Mouse (Mus musculus) ovary, postnatal 10 days (tissue): Measurements from ENCODE around the gene Fosl2.
"Not testable (repeated sequence)": the region's sequence is repeated elsewhere in the genome, so short reads cannot be mapped to it uniquely, and the experiment has no call there.

Experiments
- DNase-seq: peaks from one replicate; pipeline ENCODE4 v3.0.0; 2022; ENCODE audit warnings: low spot score

Gene Fosl2

DNA sequence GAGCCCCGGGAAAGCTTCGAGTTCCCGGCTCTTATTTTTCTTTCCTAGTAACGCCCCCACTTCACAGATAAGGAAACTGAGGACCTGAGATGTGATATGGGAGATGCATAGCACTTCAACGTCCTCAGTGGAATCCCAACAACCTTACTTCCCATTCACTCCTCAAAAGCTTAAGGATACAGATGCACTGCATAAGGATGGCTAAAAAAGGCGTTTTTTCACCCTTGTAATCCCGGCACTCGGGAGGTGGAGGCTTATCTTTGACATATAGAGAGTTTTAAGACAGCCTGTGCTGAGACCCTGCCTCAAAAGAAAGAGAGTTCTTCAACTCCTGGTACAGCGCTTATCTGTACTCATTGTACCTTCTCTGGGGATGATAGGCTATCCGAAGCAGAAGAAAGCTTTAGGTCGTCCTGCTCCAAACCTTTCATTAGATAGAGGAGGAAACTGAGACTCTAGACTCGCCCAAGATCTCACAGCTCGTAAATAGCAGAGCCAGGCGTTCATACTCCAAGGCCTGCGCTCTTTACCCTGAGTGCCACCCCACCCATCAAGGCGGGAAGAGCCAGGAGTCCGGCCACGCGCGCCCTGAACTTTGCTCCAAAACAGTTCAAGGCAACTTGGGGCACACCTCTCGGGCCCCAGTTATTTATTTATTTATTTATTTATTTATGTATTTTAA lies 1.4 kb upstream of the Fosl2 start:
- no peak for DNase-seq

GRCm38 (mm10) chr5:32134903-32135335 lies 682 bp upstream of the Fosl2 start:
- DNase-seq: no peak

- peak; percentile 62 for DNase-seq
Observed at GRCm38 (mm10) chr5:32136301-32136863, 781 bp downstream of the Fosl2 start.

DNA sequence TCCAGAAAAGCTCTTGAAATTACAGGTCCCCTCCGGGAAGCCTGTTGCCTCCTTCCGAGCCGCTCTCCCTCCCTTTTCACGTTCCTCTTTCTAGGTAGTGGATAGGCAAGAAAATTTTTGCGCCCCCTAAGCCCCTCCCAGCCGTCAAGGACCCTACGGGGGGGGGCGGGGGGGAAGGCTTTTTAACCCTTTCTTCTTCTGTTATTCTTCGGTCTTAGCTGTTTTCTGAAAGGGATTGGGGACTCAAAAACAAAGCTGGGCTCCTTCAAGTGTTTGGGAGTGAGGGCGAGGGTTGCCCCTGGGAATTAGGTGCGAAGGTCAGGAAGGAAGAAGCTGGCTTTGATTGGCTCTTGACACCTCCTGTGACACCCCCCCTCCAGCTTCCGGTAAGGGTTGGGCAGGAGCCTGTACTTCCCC lies 1.5 kb downstream of the Fosl2 start:
- DNase-seq: no peak

GRCm38 (mm10) chr5:32138446-32139195 lies 3.0 kb downstream of the Fosl2 start:
- DNase-seq: no peak

GRCm38 (mm10) chr5:32139516-32140037 lies 4.0 kb downstream of the Fosl2 start:
- no peak for DNase-seq

GRCm38 (mm10) chr5:32141899-32142298 lies 6.3 kb downstream of the Fosl2 start:
- no peak for DNase-seq

GRCm38 (mm10) chr5:32143433-32143970 lies 7.9 kb downstream of the Fosl2 start:
- DNase-seq: no peak

DNA sequence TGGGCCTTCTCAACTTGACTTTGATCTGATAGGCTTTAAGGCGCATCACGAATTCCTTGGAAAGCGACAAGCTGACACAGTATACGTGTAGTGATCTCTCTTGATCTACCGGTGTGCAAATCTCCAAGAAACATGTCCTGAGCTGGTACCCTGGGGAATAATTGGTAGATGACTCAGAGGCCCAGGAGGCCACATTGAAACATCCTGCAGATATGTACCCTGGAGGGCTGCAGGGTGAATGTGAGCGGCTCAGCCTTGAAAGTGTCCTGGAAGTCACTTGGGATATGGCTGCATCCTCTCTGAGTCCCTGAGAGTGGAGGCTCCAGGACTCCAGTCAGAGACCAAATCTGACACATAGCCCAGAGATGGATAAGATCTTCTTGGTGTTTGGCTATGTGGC lies 10.7 kb downstream of the Fosl2 start:
- DNase-seq: no peak

- no peak for DNase-seq
Observed at GRCm38 (mm10) chr5:32148593-32148992, 13.0 kb downstream of the Fosl2 start.

DNA sequence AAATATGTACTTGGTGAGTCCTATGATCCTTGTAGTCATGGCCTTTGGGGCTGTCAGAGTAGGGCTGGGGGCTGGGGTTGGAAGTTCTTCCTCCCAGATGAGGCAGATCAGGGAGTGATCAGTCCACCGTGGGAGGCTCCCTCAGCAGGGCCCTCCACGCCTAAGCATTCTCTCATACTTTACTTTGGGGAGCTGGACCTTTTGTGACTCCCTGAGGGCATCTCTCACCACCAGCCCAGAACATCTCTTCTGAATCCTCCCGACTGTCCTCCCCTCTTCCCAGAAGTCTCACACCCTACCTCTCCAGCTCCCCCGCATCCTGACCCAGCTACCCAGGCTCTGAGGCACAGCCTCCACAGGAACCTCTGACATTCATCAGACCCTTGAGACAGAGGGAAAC lies 15.6 kb downstream of the Fosl2 start:
- no peak for DNase-seq

DNA sequence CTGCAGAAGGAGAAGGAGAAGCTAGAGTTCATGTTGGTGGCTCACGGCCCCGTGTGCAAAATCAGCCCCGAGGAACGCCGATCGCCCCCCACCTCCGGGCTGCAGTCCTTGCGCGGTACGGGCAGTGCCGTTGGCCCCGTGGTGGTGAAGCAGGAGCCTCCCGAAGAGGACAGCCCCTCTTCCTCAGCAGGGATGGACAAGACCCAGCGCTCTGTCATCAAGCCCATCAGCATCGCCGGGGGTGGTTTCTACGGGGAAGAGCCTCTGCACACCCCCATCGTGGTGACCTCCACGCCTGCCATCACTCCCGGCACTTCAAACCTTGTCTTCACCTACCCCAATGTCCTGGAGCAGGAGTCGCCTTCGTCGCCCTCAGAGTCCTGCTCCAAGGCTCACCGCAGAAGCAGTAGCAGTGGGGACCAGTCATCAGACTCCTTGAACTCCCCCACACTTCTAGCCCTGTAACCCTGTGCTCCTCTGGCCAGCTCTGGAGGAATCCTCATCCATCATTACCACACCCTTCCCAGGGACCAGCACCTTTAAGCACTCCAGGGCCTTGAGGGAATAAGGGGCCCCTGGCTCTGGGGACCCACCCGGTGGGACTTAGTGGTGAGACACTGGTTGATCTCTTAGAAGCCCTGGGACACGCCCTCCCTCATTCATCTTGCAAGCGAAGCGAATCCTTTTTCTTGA lies 17.3 kb downstream of the Fosl2 start:
- no peak for DNase-seq

DNA sequence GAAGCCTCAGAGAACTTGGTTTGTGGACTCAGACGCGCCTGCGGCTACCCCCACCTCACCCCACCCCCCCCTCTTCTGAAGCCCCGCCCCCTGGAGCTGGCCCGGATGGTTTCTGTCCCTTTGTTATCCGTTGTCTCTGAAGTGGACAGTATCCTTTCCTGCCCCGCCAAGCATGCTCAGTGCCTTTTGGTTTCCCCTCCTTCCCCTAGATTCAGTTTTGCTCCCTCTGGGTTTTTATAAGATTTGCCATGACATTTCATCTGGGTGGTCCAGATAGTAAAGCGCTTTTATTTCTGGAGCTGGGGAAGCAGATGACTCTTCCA lies 17.8 kb downstream of the Fosl2 start:
- DNase-seq: no peak

DNA sequence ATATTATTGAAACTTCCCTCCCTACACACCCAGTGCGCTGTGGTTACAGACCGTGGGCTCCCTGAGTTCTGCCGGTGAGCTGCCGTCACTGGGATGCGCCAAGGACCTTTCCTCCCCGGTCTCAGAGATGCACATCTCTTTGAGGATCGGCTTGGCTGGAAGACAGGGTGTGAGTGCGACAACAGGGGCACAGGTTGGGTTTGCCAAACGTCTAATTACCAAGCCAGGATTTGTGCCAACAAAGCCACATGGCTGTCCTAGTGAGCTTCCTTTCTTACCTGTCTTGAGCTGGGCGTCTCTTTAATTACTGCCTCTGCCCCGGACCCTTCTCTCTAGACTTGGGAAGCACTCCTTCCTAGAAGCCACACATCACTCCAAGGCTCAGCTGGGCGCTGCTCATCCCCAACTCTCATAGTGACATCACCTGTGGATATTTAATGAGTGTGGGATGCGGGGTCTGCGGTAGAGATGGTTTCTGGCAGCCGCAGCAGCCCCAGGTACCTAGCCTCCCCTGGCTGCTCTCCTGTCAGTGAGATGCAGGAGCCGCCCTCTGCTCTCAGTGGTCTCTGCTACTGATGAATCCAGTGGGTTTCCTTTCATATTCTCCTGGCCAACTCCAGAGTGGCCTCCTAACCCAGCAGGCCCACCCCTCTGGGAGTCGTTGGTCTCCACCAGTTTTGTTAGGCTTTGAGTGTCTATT lies 18.3 kb downstream of the Fosl2 start:
- no peak for DNase-seq

DNA sequence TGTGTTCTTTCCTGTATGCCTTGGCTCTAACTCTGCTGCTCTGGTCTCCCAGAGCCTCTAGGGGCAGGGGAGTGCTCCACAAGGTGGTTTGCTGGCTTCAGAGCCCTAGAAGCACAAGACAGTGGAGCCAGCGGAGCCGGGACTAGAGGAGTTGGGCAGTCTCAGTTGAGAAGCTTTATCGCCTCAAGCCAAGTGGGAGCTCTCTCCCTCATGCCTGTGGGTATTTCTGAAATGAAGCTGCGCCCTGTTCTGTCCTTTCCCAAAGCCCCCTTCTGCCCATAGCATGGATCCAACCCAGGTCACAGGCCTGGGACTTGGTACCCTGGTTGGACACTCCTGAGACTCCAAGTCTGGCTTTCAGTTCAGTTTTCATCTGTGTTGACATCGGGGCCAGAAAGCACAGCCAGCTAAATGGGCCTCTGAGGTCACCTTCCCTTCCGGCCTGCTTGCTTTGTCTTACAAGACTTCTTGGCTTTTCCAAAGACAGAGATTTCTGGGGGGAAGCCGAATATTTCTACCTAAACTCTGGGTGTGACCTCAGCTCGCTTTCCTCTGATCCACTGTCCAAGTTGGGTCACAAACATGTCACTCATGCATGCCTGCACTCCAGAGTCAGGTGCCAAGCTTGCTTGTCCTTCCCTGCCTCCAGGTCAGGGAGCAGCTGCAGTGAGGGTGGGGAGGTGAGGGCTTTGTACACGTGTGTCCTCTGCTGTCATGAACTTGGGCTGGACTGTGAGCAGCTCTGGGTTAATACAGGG lies 19.5 kb downstream of the Fosl2 start:
- DNase-seq: no peak

DNA sequence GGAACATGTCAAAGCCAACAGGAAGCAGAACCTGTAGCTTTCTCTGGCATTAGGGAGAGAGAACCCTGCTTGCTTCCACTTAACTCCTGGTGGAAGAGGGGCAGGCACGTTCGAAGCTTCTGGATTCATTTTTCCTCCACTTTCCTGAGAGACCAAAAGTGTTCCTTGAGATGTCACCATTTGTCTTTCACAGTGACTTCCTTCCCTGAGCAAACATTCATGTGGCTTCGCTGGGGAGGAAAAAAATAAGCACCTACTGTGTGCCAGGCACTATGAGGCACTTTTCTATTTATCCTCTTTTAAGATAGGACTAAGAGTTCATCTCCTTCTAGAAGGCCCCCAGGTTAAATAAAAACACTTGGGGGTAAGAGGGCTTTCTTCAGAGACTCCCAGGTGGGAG lies 20.3 kb downstream of the Fosl2 start:
- DNase-seq: no peak

GRCm38 (mm10) chr5:32163478-32164043 lies 28.0 kb downstream of the Fosl2 start:
- no peak for DNase-seq

- DNase-seq: no peak
Observed at GRCm38 (mm10) chr5:32172188-32172587, 36.6 kb downstream of the Fosl2 start.

DNA sequence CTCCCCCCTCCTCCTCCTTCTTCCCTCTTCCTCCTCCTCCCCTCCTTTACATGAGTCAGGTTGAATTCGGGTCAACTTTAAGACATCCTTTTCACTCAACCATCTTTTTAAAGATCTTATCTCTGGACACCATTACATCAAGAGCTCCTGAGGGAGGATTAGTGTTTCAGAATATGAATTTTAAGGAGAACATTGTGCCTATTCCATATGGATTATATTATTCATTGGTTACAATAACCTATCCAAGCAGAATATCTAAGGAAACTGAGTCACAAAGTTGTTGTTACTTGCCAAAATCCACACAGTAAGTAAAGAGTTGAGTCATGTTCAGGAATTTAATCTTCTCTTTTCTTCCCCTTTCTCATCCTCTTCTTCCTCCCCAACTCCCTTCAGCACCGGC lies 41.2 kb downstream of the Fosl2 start:
- DNase-seq: no peak

- no peak for DNase-seq
Observed at GRCm38 (mm10) chr5:32177737-32178136, 42.1 kb downstream of the Fosl2 start.

DNA sequence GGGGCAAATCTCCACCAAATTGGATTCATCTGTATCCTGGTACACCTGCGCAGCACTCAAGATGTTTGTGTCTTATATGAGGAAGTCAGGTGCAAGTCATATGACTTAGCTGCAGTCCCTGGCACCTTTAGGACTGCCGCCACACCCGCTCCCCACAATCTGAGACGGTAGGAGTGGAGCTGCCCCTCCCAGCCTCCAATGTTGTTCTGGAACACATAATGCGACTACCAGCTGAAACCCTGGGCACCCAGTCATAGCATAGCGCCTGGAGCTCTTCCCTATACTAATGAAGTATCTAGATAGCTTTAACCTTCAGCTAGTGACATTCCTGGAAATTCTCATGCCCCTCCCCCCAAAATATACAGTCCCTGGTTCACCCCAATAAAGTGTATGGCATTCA lies 43.1 kb downstream of the Fosl2 start:
- not testable (repeated sequence) for DNase-seq
